ENCODE assay signal across 23 mouse cellular contexts in genomic region chr12:46197482-46198101, GRCm38 (mm10).
DNase-seq lines count a peak whose midpoint lies in the region; ATAC-seq and TF ChIP-seq lines count a peak whose summit lies in the region.
"Had no signal": no experiment of that assay in that cellular context is flagged by ENCODE, and none has a peak within 500 bp of the region (broad histone marks: within the 10 kb centered on the region; RNA-seq: fewer than 3 reads in every experiment).

No protein-coding gene starts in this region.

- no peak for TF ChIP-seq CTCF in intestine, postnatal 0 days (IDR thresholded peaks at IDR 0.05; ENCODE audit: low read depth)
- TF ChIP-seq CTCF in lung, embryonic 14.5 days (IDR thresholded peaks at IDR 0.05; ENCODE audit: low read depth) = no peak
- TF ChIP-seq CTCF in lung, postnatal 0 days (IDR thresholded peaks at IDR 0.05) = no peak
- TF ChIP-seq CTCF in Patski (IDR thresholded peaks at IDR 0.05) = no peak

- in situ Hi-C loops in Patski (cut with MboI; ENCODE audit: low pct_unique_long_range_greater_than_20kb) = no loop called here

- CTCF ChIA-PET in Patski (lab: Charles Lee) = no interaction called here

- TF ChIP-seq EP300 in lung, postnatal 0 days (IDR thresholded peaks at IDR 0.05) = no peak

- no peaks in the 10 kb centered on the region for H3K27me3 ChIP-seq in intestine, embryonic 15.5 days (replicated peaks)
- H3K27me3 ChIP-seq in intestine, postnatal 0 days (replicated peaks; ENCODE audit: control insufficient read depth, insufficient read depth, low read length) = no peaks in the 10 kb centered on the region
- H3K27me3 ChIP-seq in lung, embryonic 14.5 days (ENCODE audit: insufficient read depth, low read length) = no peaks in the 10 kb centered on the region
- no peaks in the 10 kb centered on the region for H3K27me3 ChIP-seq in lung, postnatal 0 days (replicated peaks; ENCODE audit: insufficient read depth, low read length)
- no peaks in the 10 kb centered on the region for H3K27me3 ChIP-seq in Patski
- H3K27me3 ChIP-seq in forebrain, embryonic 16.5 days (replicated peaks; ENCODE audit: control insufficient read depth, insufficient read depth, low read length) = no peaks in the 10 kb centered on the region
- H3K27me3 ChIP-seq: CH12.LX; hindbrain, embryonic 12.5 days had no signal

- POLR2A ChIA-PET in Patski (lab: Charles Lee) = no interaction called here

- 18% methylated on average over 2 of the region's 2 CpGs for WGBS in intestine, embryonic 15.5 days
- WGBS in intestine, postnatal 0 days = 11% methylated on average over 2 of the region's 2 CpGs
- WGBS in lung, embryonic 14.5 days = 18% methylated on average over 2 of the region's 2 CpGs
- 22% methylated on average over 2 of the region's 2 CpGs for WGBS in lung, postnatal 0 days
- WGBS in forebrain, embryonic 16.5 days = 15% methylated on average over 2 of the region's 2 CpGs

- no peak overlapping the region for H3K9ac ChIP-seq in intestine, embryonic 15.5 days
- no peak overlapping the region for H3K9ac ChIP-seq in intestine, postnatal 0 days (ENCODE audit: low read depth, low read length)
- H3K9ac ChIP-seq in lung, embryonic 14.5 days = no peak overlapping the region
- no peak overlapping the region for H3K9ac ChIP-seq in lung, postnatal 0 days (replicated peaks; ENCODE audit: low read depth)
- no peak overlapping the region for H3K9ac ChIP-seq in forebrain, embryonic 16.5 days (replicated peaks; ENCODE audit: low read depth, low read length)
- H3K9ac ChIP-seq: hindbrain, embryonic 12.5 days; liver, postnatal 0 days had no signal

- H3K4me2 ChIP-seq in intestine, embryonic 15.5 days (replicated peaks) = no peak overlapping the region
- H3K4me2 ChIP-seq in intestine, postnatal 0 days (replicated peaks; ENCODE audit: low read depth) = no peak overlapping the region
- H3K4me2 ChIP-seq in lung, embryonic 14.5 days = no peak overlapping the region
- H3K4me2 ChIP-seq in lung, postnatal 0 days (replicated peaks; ENCODE audit: low read depth, low read length) = no peak overlapping the region
- no peak overlapping the region for H3K4me2 ChIP-seq in forebrain, embryonic 16.5 days (ENCODE audit: low read length)
- H3K4me2 ChIP-seq: hindbrain, embryonic 12.5 days; liver, embryonic 11.5 days had no signal

- no peak overlapping the region for H3K4me3 ChIP-seq in intestine, embryonic 15.5 days (replicated peaks)
- no peak overlapping the region for H3K4me3 ChIP-seq in intestine, postnatal 0 days (ENCODE audit: low read depth, low read length)
- no peak overlapping the region for H3K4me3 ChIP-seq in lung, embryonic 14.5 days (ENCODE audit: low read depth, low read length)
- H3K4me3 ChIP-seq in lung, postnatal 0 days (ENCODE audit: low read depth, low read length) = no peak overlapping the region
- no peak overlapping the region for H3K4me3 ChIP-seq in forebrain, embryonic 16.5 days (replicated peaks; ENCODE audit: low read length)
- H3K4me3 ChIP-seq: heart, adult 2 months; hindbrain, embryonic 12.5 days; layer of hippocampus, adult 2 months; midbrain, embryonic 10.5 days had no signal

- DNase-seq in lung, embryonic 14.5 days = peak; percentile 57
- DNase-seq in lung, postnatal 0 days (ENCODE audit: low spot score) = no peak
- peak; percentile 56 for DNase-seq in Patski (ENCODE audit: low read depth, low spot score)
- no peak for DNase-seq in adrenal gland, adult 18-20 months (ENCODE audit: low spot score in 2 of 2)
- DNase-seq: adrenal gland, postnatal 14 days; B cell, adult 2 months; cerebellum, adult 8-10 months; gastrocnemius, postnatal 36 days; heart, adult 2 months; liver, postnatal 0 days; lung, postnatal 36 days; right cerebral cortex, postnatal 25 days; spleen, adult 18-20 months had no signal

- H3K27ac ChIP-seq in intestine, embryonic 15.5 days = no peak overlapping the region
- no peak overlapping the region for H3K27ac ChIP-seq in intestine, postnatal 0 days (ENCODE audit: low read depth, low read length)
- no peak overlapping the region for H3K27ac ChIP-seq in lung, embryonic 14.5 days (ENCODE audit: low read depth)
- H3K27ac ChIP-seq in lung, postnatal 0 days (ENCODE audit: low read length) = no peak overlapping the region
- H3K27ac ChIP-seq in forebrain, embryonic 16.5 days (ENCODE audit: low read length) = no peak overlapping the region
- H3K27ac ChIP-seq: heart, adult 2 months; hindbrain, embryonic 12.5 days; layer of hippocampus, adult 2 months; midbrain, embryonic 10.5 days had no signal

- no peaks in the 10 kb centered on the region for H3K4me1 ChIP-seq in intestine, embryonic 15.5 days (replicated peaks)
- no peaks in the 10 kb centered on the region for H3K4me1 ChIP-seq in intestine, postnatal 0 days (replicated peaks; ENCODE audit: control insufficient read depth, insufficient read depth, low read length)
- no peaks in the 10 kb centered on the region for H3K4me1 ChIP-seq in lung, embryonic 14.5 days (ENCODE audit: insufficient read depth)
- no peaks in the 10 kb centered on the region for H3K4me1 ChIP-seq in lung, postnatal 0 days (ENCODE audit: insufficient read depth, low read depth, low read length)
- H3K4me1 ChIP-seq in forebrain, embryonic 16.5 days (replicated peaks; ENCODE audit: control insufficient read depth, insufficient read depth, low read length) = no peaks in the 10 kb centered on the region
- H3K4me1 ChIP-seq: hindbrain, embryonic 12.5 days; midbrain, embryonic 10.5 days had no signal

- H3K36me3 ChIP-seq in intestine, embryonic 15.5 days = no peaks in the 10 kb centered on the region
- no peaks in the 10 kb centered on the region for H3K36me3 ChIP-seq in intestine, postnatal 0 days (ENCODE audit: control insufficient read depth, insufficient read depth)
- H3K36me3 ChIP-seq in lung, embryonic 14.5 days (ENCODE audit: insufficient read depth) = no peaks in the 10 kb centered on the region
- no peaks in the 10 kb centered on the region for H3K36me3 ChIP-seq in lung, postnatal 0 days (ENCODE audit: insufficient read depth, low read length)
- no peaks in the 10 kb centered on the region for H3K36me3 ChIP-seq in forebrain, embryonic 16.5 days (ENCODE audit: control insufficient read depth, insufficient read depth)
- H3K36me3 ChIP-seq: G1E; hindbrain, embryonic 12.5 days; midbrain, embryonic 10.5 days had no signal

- H3K9me3 ChIP-seq in intestine, embryonic 15.5 days = no peaks in the 10 kb centered on the region
- no peaks in the 10 kb centered on the region for H3K9me3 ChIP-seq in intestine, postnatal 0 days (ENCODE audit: control insufficient read depth)
- H3K9me3 ChIP-seq in lung, embryonic 14.5 days (ENCODE audit: low read depth, low read length) = no peaks in the 10 kb centered on the region
- H3K9me3 ChIP-seq in lung, postnatal 0 days (ENCODE audit: low read length) = no peaks in the 10 kb centered on the region
- H3K9me3 ChIP-seq in forebrain, embryonic 16.5 days (ENCODE audit: control insufficient read depth, low read length) = no peaks in the 10 kb centered on the region
- H3K9me3 ChIP-seq: G1E; hindbrain, embryonic 12.5 days; midbrain, embryonic 10.5 days had no signal

- peak; percentile 47; the same call in 1 of the 2 replicates for ATAC-seq in intestine, embryonic 15.5 days
- ATAC-seq in intestine, postnatal 0 days = no peak
- ATAC-seq in lung, embryonic 14.5 days (ENCODE audit: insufficient read depth) = no peak
- no peak for ATAC-seq in lung, postnatal 0 days
- peak; percentile 90 for ATAC-seq in Patski
- ATAC-seq in forebrain, embryonic 16.5 days = peak; percentile 72
- ATAC-seq: activated CD4-positive, CD25-positive, alpha-beta regulatory T cell, adult 4 months; liver, postnatal 0 days had no signal

Comparison
In these comparisons a context has a peak if more than half of its experiments do, and no peak if none do; other contexts are left out.
1. ATAC-seq: peak in intestine, embryonic 15.5 days (single experiment), Patski (single experiment) and forebrain, embryonic 16.5 days (single experiment); none in intestine, postnatal 0 days (single experiment), lung, embryonic 14.5 days (single experiment) and lung, postnatal 0 days (single experiment).
2. DNase-seq: peak in lung, embryonic 14.5 days (single experiment) and Patski (single experiment); none in lung, postnatal 0 days (single experiment) and adrenal gland, adult 18-20 months (0 of 2).